ENCODE assay signal across 10 mouse cellular contexts in genomic region chr19:11769257-11769920, GRCm38 (mm10). TPM values are rescaled to one million over a fixed set of nuclear protein-coding genes. Genes with fewer than 3 reads are reported as not detected.
DNase-seq lines count a peak whose midpoint lies in the region; ATAC-seq and TF ChIP-seq lines count a peak whose summit lies in the region.
"Had no signal": no experiment of that assay in that cellular context is flagged by ENCODE, and none has a peak within 500 bp of the region (broad histone marks: within the 10 kb centered on the region; RNA-seq: fewer than 3 reads in every experiment).

No protein-coding gene starts in this region.

- no peaks in the 10 kb centered on the region for H3K9me3 ChIP-seq in heart, postnatal 0 days (replicated peaks; ENCODE audit: control insufficient read depth, low read length)
- no peaks in the 10 kb centered on the region for H3K9me3 ChIP-seq in embryonic facial prominence, embryonic 15.5 days (replicated peaks)
- no peaks in the 10 kb centered on the region for H3K9me3 ChIP-seq in hindbrain, embryonic 16.5 days (ENCODE audit: control insufficient read depth, low read length)
- no peaks in the 10 kb centered on the region for H3K9me3 ChIP-seq in midbrain, embryonic 16.5 days (replicated peaks; ENCODE audit: control insufficient read depth, low read length, poor library complexity, severe bottlenecking)
- H3K9me3 ChIP-seq: G1E had no signal

- H3K9ac ChIP-seq in heart, postnatal 0 days (replicated peaks; ENCODE audit: low read depth, low read length) = no peak overlapping the region
- no peak overlapping the region for H3K9ac ChIP-seq in embryonic facial prominence, embryonic 15.5 days
- H3K9ac ChIP-seq in hindbrain, embryonic 16.5 days (ENCODE audit: low read depth, low read length) = no peak overlapping the region
- no peak overlapping the region for H3K9ac ChIP-seq in midbrain, embryonic 16.5 days (ENCODE audit: low read depth, low read length)

- TF ChIP-seq EP300 in heart, postnatal 0 days (IDR thresholded peaks at IDR 0.05; ENCODE audit: low read depth) = no peak

- H3K4me2 ChIP-seq in heart, postnatal 0 days (ENCODE audit: low read depth, low read length) = peak overlapping the region; percentile 92
- H3K4me2 ChIP-seq in embryonic facial prominence, embryonic 15.5 days (replicated peaks) = peak overlapping the region; percentile 70
- peak overlapping the region; percentile 88 for H3K4me2 ChIP-seq in hindbrain, embryonic 16.5 days (ENCODE audit: low read length)
- peak overlapping the region; percentile 71 for H3K4me2 ChIP-seq in midbrain, embryonic 16.5 days (ENCODE audit: low read length)

- intact Hi-C loops in heart, postnatal 25 days (cut with DNase I) = loop anchor here (5.0 kb wide), 1 partner anchor 162 kb away; no protein-coding TSS in a partner anchor

- H3K4me1 ChIP-seq in heart, postnatal 0 days (ENCODE audit: control insufficient read depth, insufficient read depth) = peaks cover 13% of the 10 kb centered on the region
- peaks cover 7% of the 10 kb centered on the region; the same call in 1 of the 2 replicates for H3K4me1 ChIP-seq in embryonic facial prominence, embryonic 15.5 days
- peaks cover 8% of the 10 kb centered on the region for H3K4me1 ChIP-seq in hindbrain, embryonic 16.5 days (ENCODE audit: control insufficient read depth, insufficient read depth, low read depth, low read length)
- H3K4me1 ChIP-seq in midbrain, embryonic 16.5 days (ENCODE audit: control insufficient read depth, insufficient read depth, low read length) = peaks cover 8% of the 10 kb centered on the region

- H3K36me3 ChIP-seq in heart, postnatal 0 days (replicated peaks; ENCODE audit: control insufficient read depth, insufficient read depth, low read length) = peaks cover 15% of the 10 kb centered on the region
- peaks cover 14% of the 10 kb centered on the region for H3K36me3 ChIP-seq in embryonic facial prominence, embryonic 15.5 days
- H3K36me3 ChIP-seq in hindbrain, embryonic 16.5 days (ENCODE audit: control insufficient read depth, insufficient read depth, low read length) = peaks cover 3% of the 10 kb centered on the region; the same call in 1 of the 2 replicates
- H3K36me3 ChIP-seq in midbrain, embryonic 16.5 days (ENCODE audit: control insufficient read depth, insufficient read depth, low read length) = peaks cover 6% of the 10 kb centered on the region

- peak overlapping the region; percentile 77 for H3K4me3 ChIP-seq in heart, postnatal 0 days (ENCODE audit: low read depth, low read length)
- H3K4me3 ChIP-seq in embryonic facial prominence, embryonic 15.5 days (replicated peaks) = peak overlapping the region; percentile 68
- no peak overlapping the region; the same call in 1 of the 2 replicates for H3K4me3 ChIP-seq in hindbrain, embryonic 16.5 days (ENCODE audit: low read length)
- peak overlapping the region; percentile 54; the same call in 1 of the 2 replicates for H3K4me3 ChIP-seq in midbrain, embryonic 16.5 days (ENCODE audit: low read depth, low read length)

- DNase-seq in heart, postnatal 0 days (ENCODE audit: low spot score) = no peak
- no peak for DNase-seq in heart, postnatal 25 days (ENCODE audit: low spot score)
- DNase-seq in ovary, adult 18-20 months (ENCODE audit: low spot score) = no peak
- DNase-seq in adrenal gland, postnatal 10 days = no peak
- no peak for DNase-seq in urinary bladder, postnatal 4 days (ENCODE audit: low spot score in 2 of 2)

- 88% methylated on average over 5 of the region's 5 CpGs for WGBS in heart, postnatal 0 days
- 83% methylated on average over 5 of the region's 5 CpGs for WGBS in embryonic facial prominence, embryonic 15.5 days
- 93% methylated on average over 5 of the region's 5 CpGs for WGBS in hindbrain, embryonic 16.5 days
- WGBS in midbrain, embryonic 16.5 days = 86% methylated on average over 5 of the region's 5 CpGs

- no peak for ATAC-seq in heart, postnatal 0 days (ENCODE audit: insufficient read depth, low read depth)
- ATAC-seq in embryonic facial prominence, embryonic 15.5 days (ENCODE audit: insufficient number of reproducible peaks, low FRiP score, low TSS enrichment, low read depth) = no peak
- no peak for ATAC-seq in hindbrain, embryonic 16.5 days
- ATAC-seq in midbrain, embryonic 16.5 days = peak; percentile 21; the same call in 1 of the 2 replicates

- no peak overlapping the region for H3K27ac ChIP-seq in heart, postnatal 0 days (ENCODE audit: low read depth)
- no peak overlapping the region for H3K27ac ChIP-seq in embryonic facial prominence, embryonic 15.5 days (replicated peaks)
- no peak overlapping the region for H3K27ac ChIP-seq in hindbrain, embryonic 16.5 days (ENCODE audit: low read depth, low read length)
- no peak overlapping the region for H3K27ac ChIP-seq in midbrain, embryonic 16.5 days (ENCODE audit: low read length)

- no peaks in the 10 kb centered on the region for H3K27me3 ChIP-seq in heart, postnatal 0 days (ENCODE audit: control insufficient read depth, insufficient read depth, low read length)
- H3K27me3 ChIP-seq in embryonic facial prominence, embryonic 15.5 days = no peaks in the 10 kb centered on the region
- H3K27me3 ChIP-seq in hindbrain, embryonic 16.5 days (replicated peaks; ENCODE audit: control insufficient read depth, insufficient read depth, low read length) = no peaks in the 10 kb centered on the region
- no peaks in the 10 kb centered on the region for H3K27me3 ChIP-seq in midbrain, embryonic 16.5 days (ENCODE audit: control insufficient read depth, insufficient read depth, low read depth, low read length)

- TF ChIP-seq CTCF in heart, postnatal 0 days (IDR thresholded peaks at IDR 0.05; ENCODE audit: low read depth) = no peak

RNA-seq across cellular contexts. Expression of gene Mrpl16, which starts 0.8 kb away (rescaled TPM):
- total RNA-seq in heart, postnatal 0 days (2014; rRNA removed; ENCODE audit: low replicate concordance) = 32.2 and 49.9 TPM in 2 replicates
- polyA plus RNA-seq in heart, postnatal 0 days (2015; fragmentation: Nextera tagmentation; extraction: Ambion mirVana) = 97.6 and 99.1 TPM in 2 replicates
- 100 to 1,000 TPM; 103 to 108 TPM for total RNA-seq in heart, postnatal 25 days (2021)
- 40.5 and 44.1 TPM in 2 replicates for polyA plus RNA-seq in embryonic facial prominence, embryonic 15.5 days (2015; fragmentation: Nextera tagmentation; extraction: Ambion mirVana)
- 46.2 and 49.1 TPM in 2 replicates for polyA plus RNA-seq in hindbrain, embryonic 16.5 days (2015; fragmentation: Nextera tagmentation; extraction: Ambion mirVana)
- polyA plus RNA-seq in midbrain, embryonic 16.5 days (2015; fragmentation: Nextera tagmentation; extraction: Ambion mirVana) = 45.7 and 46.3 TPM in 2 replicates
- total RNA-seq in adrenal gland, postnatal 10 days (2021) = 10 to 100 TPM; 71.8 to 74.5 TPM

RNA-seq across cellular contexts. Expression of gene Gif, which starts 22.0 kb away (rescaled TPM):
- not detected in 2 replicates for total RNA-seq in heart, postnatal 0 days (2014; rRNA removed; ENCODE audit: low replicate concordance)
- polyA plus RNA-seq in heart, postnatal 0 days (2015; fragmentation: Nextera tagmentation; extraction: Ambion mirVana) = not detected in 2 replicates
- not detected for total RNA-seq in heart, postnatal 25 days (2021)
- not detected in 2 replicates for polyA plus RNA-seq in embryonic facial prominence, embryonic 15.5 days (2015; fragmentation: Nextera tagmentation; extraction: Ambion mirVana)
- polyA plus RNA-seq in hindbrain, embryonic 16.5 days (2015; fragmentation: Nextera tagmentation; extraction: Ambion mirVana) = not detected in 2 replicates
- not detected in 2 replicates for polyA plus RNA-seq in midbrain, embryonic 16.5 days (2015; fragmentation: Nextera tagmentation; extraction: Ambion mirVana)
- total RNA-seq in adrenal gland, postnatal 10 days (2021) = not detected
- total RNA-seq: G1E; layer of hippocampus, adult 8-10 months had no signal
- polyA plus RNA-seq: G1E had no signal

RNA-seq across cellular contexts. Expression of gene Stx3, which starts 49.8 kb away (rescaled TPM):
- 8.0 and 10.6 TPM in 2 replicates for total RNA-seq in heart, postnatal 0 days (2014; rRNA removed; ENCODE audit: low replicate concordance)
- 6.0 and 6.3 TPM in 2 replicates for polyA plus RNA-seq in heart, postnatal 0 days (2015; fragmentation: Nextera tagmentation; extraction: Ambion mirVana)
- 1 to 10 TPM; 3.1 to 4.1 TPM for total RNA-seq in heart, postnatal 25 days (2021)
- 10.4 and 10.7 TPM in 2 replicates for polyA plus RNA-seq in embryonic facial prominence, embryonic 15.5 days (2015; fragmentation: Nextera tagmentation; extraction: Ambion mirVana)
- 20.1 and 21.1 TPM in 2 replicates for polyA plus RNA-seq in hindbrain, embryonic 16.5 days (2015; fragmentation: Nextera tagmentation; extraction: Ambion mirVana)
- polyA plus RNA-seq in midbrain, embryonic 16.5 days (2015; fragmentation: Nextera tagmentation; extraction: Ambion mirVana) = 35.9 and 40.2 TPM in 2 replicates
- total RNA-seq in adrenal gland, postnatal 10 days (2021) = 1 to 10 TPM; 5.8 to 7.3 TPM
- polyA plus RNA-seq: G1E had no signal
